Mouse (Mus musculus): ENCODE data around the gene Slco1b2. TPM values are rescaled to one million over a fixed set of nuclear protein-coding genes. Genes with fewer than 3 reads are reported as not detected.

Gene Slco1b2
- 0.61 TPM for polyA plus RNA-seq (2014; fragmentation: Illumina TruSeq; extraction: RNeasy Lipid Tissue Mini Kit (QIAGEN cat#74804); ENCODE audit: low read depth, low replicate concordance)

GRCm38 (mm10) chr6:141629291-141629690, at the start of gene Slco1b2:
Gene Slco1b2, plus strand, starts transcription at chr6:141629518.

Other genes with a start within 250 kb of the Slco1b2 start
- not detected for gene Slco1c1, start 105.2 kb upstream of the Slco1b2 start, polyA plus RNA-seq (2014; fragmentation: Illumina TruSeq; extraction: RNeasy Lipid Tissue Mini Kit (QIAGEN cat#74804); ENCODE audit: low read depth, low replicate concordance)
- not detected for gene Gm5724, start 144.3 kb downstream of the Slco1b2 start, polyA plus RNA-seq (2014; fragmentation: Illumina TruSeq; extraction: RNeasy Lipid Tissue Mini Kit (QIAGEN cat#74804); ENCODE audit: low read depth, low replicate concordance)
- gene Slco1a4, start 226.7 kb downstream of the Slco1b2 start, polyA plus RNA-seq (2014; fragmentation: Illumina TruSeq; extraction: RNeasy Lipid Tissue Mini Kit (QIAGEN cat#74804); ENCODE audit: low read depth, low replicate concordance): 4.6 TPM

All from kidney, adult 10 weeks (tissue).